Mouse (Mus musculus): ENCODE measurements around the gene Phc1. TPM values are rescaled to one million over a fixed set of nuclear protein-coding genes. Genes with fewer than 3 reads are reported as not detected.

Gene Phc1
- polyA plus RNA-seq, 1 experiment from 2014 or later: 36.1 TPM

DNA sequence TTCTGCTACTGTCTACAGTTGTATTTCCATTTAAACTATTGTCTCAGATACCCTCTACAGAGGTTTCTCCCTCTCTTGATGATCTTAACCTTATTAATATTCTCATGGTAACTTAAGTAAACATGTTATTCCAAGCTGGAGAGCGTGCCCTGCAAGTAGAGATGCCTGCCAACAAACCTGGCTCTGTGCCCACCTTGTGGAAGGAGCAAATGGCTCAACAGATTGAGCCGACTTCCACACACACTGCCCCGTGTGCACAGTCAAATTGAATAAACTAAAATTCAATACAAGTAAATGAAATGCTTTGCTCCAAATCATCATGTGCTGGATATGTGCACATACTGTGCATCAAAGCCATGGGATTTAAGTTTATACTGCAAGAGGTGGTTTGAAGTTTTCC lies 71.8 kb downstream of the Phc1 start:
- H3K4me2 ChIP-seq (replicated peaks): no peak overlapping the region
- no peaks in the 10 kb centered on the region for H3K27me3 ChIP-seq
- 17% methylated on average over 3 of the region's 3 CpGs for WGBS
- ATAC-seq (replicated peaks): peak; percentile 87
- H3K4me1 ChIP-seq: peaks cover 19% of the 10 kb centered on the region
- H3K27ac ChIP-seq (replicated peaks): peak overlapping the region; percentile 73
- no peak overlapping the region for H3K9ac ChIP-seq (replicated peaks)
- no peaks in the 10 kb centered on the region for H3K9me3 ChIP-seq
- no peaks in the 10 kb centered on the region for H3K36me3 ChIP-seq
- no peak overlapping the region for H3K4me3 ChIP-seq

Other genes with a start within 250 kb of the Phc1 start
- 0.42 and 0.43 TPM in 2 replicates for gene Klrg1, start 57.7 kb downstream of the Phc1 start, polyA plus RNA-seq (2015; fragmentation: Nextera tagmentation; extraction: Ambion mirVana)
- gene M6pr, start 31.8 kb downstream of the Phc1 start, polyA plus RNA-seq (2015; fragmentation: Nextera tagmentation; extraction: Ambion mirVana): 55.1 and 55.8 TPM in 2 replicates
- gene Rimklb, start 158.2 kb upstream of the Phc1 start, polyA plus RNA-seq (2015; fragmentation: Nextera tagmentation; extraction: Ambion mirVana): 98.3 and 106 TPM in 2 replicates
- 0.72 and 1.8 TPM in 2 replicates for gene Mfap5, start 165.3 kb upstream of the Phc1 start, polyA plus RNA-seq (2015; fragmentation: Nextera tagmentation; extraction: Ambion mirVana)
- 0.37 and 0.45 TPM in 2 replicates for gene Aicda, start 213.2 kb upstream of the Phc1 start, polyA plus RNA-seq (2015; fragmentation: Nextera tagmentation; extraction: Ambion mirVana)